Mouse (Mus musculus): ENCODE data around the gene Pacsin3. TPM values are rescaled to one million over a fixed set of nuclear protein-coding genes. Genes with fewer than 3 reads are reported as not detected.
A peak's percentile ranks its signal among the peaks of the same experiment; 100 is the strongest.

Gene Pacsin3
- total and polyA plus RNA-seq, 3 experiments = 3.4 to 6.7 TPM; not detected in 1

GRCm38 (mm10) chr2:91256256-91257125 is 737 bp downstream of the Pacsin3 start:
- Histone ChIP-seq H3K9me3 (replicated peaks; ENCODE audit: insufficient read depth, low read length) (no peaks in the 10 kb centered on the region), H3K4me1 (ENCODE audit: control insufficient read depth in 1 of 2, insufficient read depth in 2 of 2, low read length in 2 of 2) (no peaks in the 10 kb centered on the region), H3K27ac (ENCODE audit: control insufficient read depth, low read depth, low read length) (no peak overlapping the region), H3K79me2 (ENCODE audit: control insufficient read depth, insufficient read depth, low read length, poor library complexity) (no peaks in the 10 kb centered on the region), H3K36me3 (ENCODE audit: control insufficient read depth in 1 of 2, insufficient read depth in 2 of 2, low read length in 2 of 2) (no peaks in the 10 kb centered on the region), H3K9ac (ENCODE audit: control insufficient read depth, low read depth, low read length, poor library complexity, severe bottlenecking) (peak overlapping the region; percentile 62), H3K4me3 (ENCODE audit: control insufficient read depth in 1 of 2, insufficient read depth in 1 of 2, low read depth in 2 of 2, low read length in 2 of 2) (peak overlapping the region; percentile 48 to 96), H3K27me3 (ENCODE audit: control insufficient read depth in 1 of 2, insufficient read depth in 2 of 2, low read length in 2 of 2) (peaks cover 0 to 3% of the 10 kb centered on the region in 2 experiments; a peak in 1 of 4 replicates)
- no peak for DNase-seq (ENCODE audit: low read depth, low spot score)
- TF ChIP-seq TAL1 (IDR thresholded peaks at IDR 0.05; ENCODE audit: low read length) = no peak
- no peak for TF ChIP-seq RCOR1 (IDR thresholded peaks at IDR 0.05; ENCODE audit: low read depth, low read length)
- no peak for TF ChIP-seq MAX (IDR thresholded peaks at IDR 0.05; ENCODE audit: low read length)
- no peak for TF ChIP-seq ZMIZ1 (IDR thresholded peaks at IDR 0.05; ENCODE audit: low read depth, low read length)
- TF ChIP-seq UBTF (IDR thresholded peaks at IDR 0.05; ENCODE audit: borderline replicate concordance, insufficient read depth, low read depth, low read length) = no peak
- no peak for TF ChIP-seq CHD1 (IDR thresholded peaks at IDR 0.05; ENCODE audit: low read depth, low read length)
- TF ChIP-seq ZNF384 (IDR thresholded peaks at IDR 0.05; ENCODE audit: low read depth, low read length) = no peak
- TF ChIP-seq TCF12 (IDR thresholded peaks at IDR 0.05; ENCODE audit: low read depth, low read length) = no peak
- TF ChIP-seq MEF2A (IDR thresholded peaks at IDR 0.05; ENCODE audit: extremely low read depth, insufficient replicate concordance, low read depth, low read length, poor library complexity, severe bottlenecking) = no peak
- no peak for TF ChIP-seq NRF1 (IDR thresholded peaks at IDR 0.05; ENCODE audit: insufficient read depth, low read depth, low read length, poor library complexity, severe bottlenecking)
- no peak for TF ChIP-seq CHD2 (IDR thresholded peaks at IDR 0.05; ENCODE audit: low read length)

- no peaks in the 10 kb centered on the region for H3K4me1 ChIP-seq (ENCODE audit: control insufficient read depth in 1 of 2, insufficient read depth in 2 of 2, low read length in 2 of 2)
- no peaks in the 10 kb centered on the region; a peak in 1 of 4 replicates for H3K27me3 ChIP-seq (ENCODE audit: control insufficient read depth in 1 of 2, insufficient read depth in 2 of 2, low read length in 2 of 2)
- peak; percentile 68 for DNase-seq (ENCODE audit: low read depth, low spot score)
- H3K79me2 ChIP-seq (ENCODE audit: control insufficient read depth, insufficient read depth, low read length, poor library complexity) = no peaks in the 10 kb centered on the region
- H3K36me3 ChIP-seq (ENCODE audit: control insufficient read depth in 1 of 2, insufficient read depth in 2 of 2, low read length in 2 of 2) = no peaks in the 10 kb centered on the region
- H3K9me3 ChIP-seq (replicated peaks; ENCODE audit: insufficient read depth, low read length) = no peaks in the 10 kb centered on the region
- no peak for TF ChIP-seq KAT2A (conservative IDR thresholded peaks at IDR 0.05; ENCODE audit: low read depth, low read length)
- no peak for TF ChIP-seq POLR2AphosphoS5 (IDR thresholded peaks at IDR 0.05; ENCODE audit: borderline replicate concordance, low read depth, low read length)
- 0 out of 2 replicates have a peak, but pooled peaks have one; percentile 7 for TF ChIP-seq USF1 (IDR thresholded peaks at IDR 0.05; ENCODE audit: low read depth, low read length)
- no peak for TF ChIP-seq E2F4 (IDR thresholded peaks at IDR 0.05; ENCODE audit: borderline replicate concordance, low read depth, low read length)
- TF ChIP-seq ZMIZ1 (IDR thresholded peaks at IDR 0.05; ENCODE audit: low read depth, low read length) = no peak
- TF ChIP-seq NRF1 (IDR thresholded peaks at IDR 0.05; ENCODE audit: insufficient read depth, low read depth, low read length, poor library complexity, severe bottlenecking) = no peak
- TF ChIP-seq SMC3 (IDR thresholded peaks at IDR 0.05; ENCODE audit: low read depth, low read length) = no peak
- TF ChIP-seq MYC (IDR thresholded peaks at IDR 0.05; ENCODE audit: low read depth, low read length) = no peak
- H3K9ac ChIP-seq (ENCODE audit: control insufficient read depth, low read depth, low read length, poor library complexity, severe bottlenecking) = peak overlapping the region; percentile 62
- H3K27ac ChIP-seq (ENCODE audit: control insufficient read depth, low read depth, low read length) = no peak overlapping the region
- H3K4me3 ChIP-seq (ENCODE audit: control insufficient read depth in 1 of 2, insufficient read depth in 1 of 2, low read depth in 2 of 2, low read length in 2 of 2) = peak overlapping the region; percentile 48 to 96
Observed at GRCm38 (mm10) chr2:91257126-91257980, 1.6 kb downstream of the Pacsin3 start.
